Mouse (Mus musculus): ENCODE measurements around the gene Epyc.

GRCm38 (mm10) chr10:97601744-97602143, 42.1 kb upstream of the Epyc start:
- TF ChIP-seq CTCF (IDR thresholded peaks at IDR 0.05; ENCODE audit: extremely low read depth, insufficient read length, insufficient replicate concordance, low read depth, low read length) = no peak
- no peak for TF ChIP-seq POLR2A (IDR thresholded peaks at IDR 0.05; ENCODE audit: low read depth, low read length)

Data from small intestine, adult 2 months (tissue).